Mouse (Mus musculus): ENCODE measurements around the gene Ndufs6. TPM values are rescaled to one million over a fixed set of nuclear protein-coding genes. Genes with fewer than 3 reads are reported as not detected.

Gene Ndufs6
- polyA plus RNA-seq, 1 experiment from 2014 or later = 323 TPM

DNA sequence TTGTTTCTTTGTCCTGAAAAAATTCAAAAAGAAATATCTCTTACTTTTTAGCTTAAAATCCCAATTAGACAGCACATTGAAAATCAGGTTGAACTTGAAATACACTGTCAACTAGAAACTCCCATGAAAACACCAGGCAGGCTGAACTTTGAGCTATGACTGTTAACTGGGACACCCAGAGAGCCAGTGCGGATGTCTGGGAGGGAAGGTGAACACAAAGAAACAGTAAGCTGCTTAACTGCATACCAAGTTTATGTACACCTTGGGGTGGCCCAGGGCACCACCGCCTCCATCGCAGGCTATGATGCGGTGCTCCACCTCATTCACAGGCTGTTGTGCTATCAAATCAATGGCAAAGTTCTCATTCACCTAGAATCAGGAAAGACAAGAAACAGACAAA, 8.3 kb downstream of the Ndufs6 start:
- Histone ChIP-seq H3K4me1 (ENCODE audit: control insufficient read depth, insufficient read depth, low read length) (no peaks in the 10 kb centered on the region), H3K4me2 (replicated peaks; ENCODE audit: low read depth, low read length) (no peak overlapping the region), H3K36me3 (ENCODE audit: control insufficient read depth, insufficient read depth, low read length) (peaks cover 55% of the 10 kb centered on the region), H3K27ac (ENCODE audit: low read depth, low read length) (no peak overlapping the region), H3K9ac (ENCODE audit: low read depth, low read length) (no peak overlapping the region), H3K27me3 (ENCODE audit: control insufficient read depth, insufficient read depth, low read length) (no peaks in the 10 kb centered on the region), H3K4me3 (ENCODE audit: low read length) (no peak overlapping the region), H3K9me3 (ENCODE audit: control insufficient read depth, low read length) (peaks cover 7% of the 10 kb centered on the region; the same call in 1 of the 2 replicates)
- no peak for ATAC-seq (ENCODE audit: low FRiP score, low TSS enrichment)
- WGBS = 96% methylated on average over 4 of the region's 4 CpGs

DNA sequence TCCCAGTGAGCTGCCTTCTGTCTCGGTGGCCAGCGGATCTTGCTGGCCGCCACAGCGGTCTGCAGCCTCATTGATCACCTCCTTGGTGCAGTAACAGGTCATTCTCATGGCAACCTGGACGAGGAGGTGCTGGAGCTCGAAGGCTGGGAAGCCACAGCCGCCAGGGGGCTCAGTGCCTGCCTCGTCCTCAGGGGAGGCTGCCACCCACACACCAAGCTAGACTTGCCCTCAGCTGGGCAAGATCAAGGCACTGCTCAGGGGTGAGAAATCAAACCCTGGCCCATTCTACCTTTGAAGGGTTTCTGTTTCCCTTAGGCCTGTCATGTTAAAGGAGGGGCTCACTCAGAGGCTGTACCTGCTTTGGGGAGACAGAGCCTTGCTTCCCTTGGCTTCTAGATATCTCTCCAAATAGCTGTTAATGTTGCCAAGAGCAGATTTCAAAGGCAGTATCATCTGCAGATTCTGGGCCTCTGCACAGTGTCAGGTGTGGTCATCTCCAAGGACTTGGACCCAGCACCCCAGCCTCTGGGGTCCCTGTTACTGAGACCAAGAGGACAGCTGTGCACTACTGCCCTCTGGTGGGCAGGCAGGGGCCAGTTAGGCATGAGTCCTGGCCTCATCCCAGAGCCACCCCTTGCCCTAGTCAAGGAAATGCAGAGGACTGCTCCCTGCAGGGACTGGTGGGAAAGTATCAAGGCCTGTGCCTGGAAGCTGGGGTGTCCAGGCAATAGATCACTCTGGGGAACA, 18.0 kb downstream of the Ndufs6 start:
- no peak overlapping the region for H3K9ac ChIP-seq (ENCODE audit: low read depth, low read length)
- no peaks in the 10 kb centered on the region for H3K4me1 ChIP-seq (ENCODE audit: control insufficient read depth, insufficient read depth, low read length)
- no peaks in the 10 kb centered on the region for H3K36me3 ChIP-seq (ENCODE audit: control insufficient read depth, insufficient read depth, low read length)
- no peak overlapping the region for H3K27ac ChIP-seq (ENCODE audit: low read depth, low read length)
- no peaks in the 10 kb centered on the region; the same call in none of the 2 replicates for H3K27me3 ChIP-seq (ENCODE audit: control insufficient read depth, insufficient read depth, low read length)
- H3K4me2 ChIP-seq (replicated peaks; ENCODE audit: low read depth, low read length) = no peak overlapping the region
- H3K9me3 ChIP-seq (ENCODE audit: control insufficient read depth, low read length) = no peaks in the 10 kb centered on the region
- ATAC-seq (ENCODE audit: low FRiP score, low TSS enrichment) = peak; percentile 85
- WGBS = 21% methylated on average over 8 of the region's 8 CpGs
- no peak overlapping the region for H3K4me3 ChIP-seq (ENCODE audit: low read length)

DNA sequence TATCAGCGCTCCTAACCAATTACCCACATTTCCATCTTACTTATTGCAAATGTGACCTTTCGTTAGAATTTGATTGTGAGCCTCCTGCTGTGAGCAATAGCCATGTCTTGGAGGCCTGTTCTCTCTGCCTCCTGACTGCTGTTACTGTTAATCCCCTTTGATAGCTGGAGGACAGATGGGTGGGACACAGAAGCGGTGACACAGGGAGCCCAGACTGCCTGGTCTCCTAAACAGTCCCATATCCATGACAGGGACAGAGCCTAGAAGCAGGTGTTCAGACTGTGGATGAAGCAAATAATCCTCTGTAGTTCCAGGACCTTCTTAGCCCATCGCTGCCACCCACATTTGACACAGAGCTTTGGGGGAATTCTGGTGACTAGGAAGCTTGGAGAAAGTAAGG, 21.9 kb downstream of the Ndufs6 start:
- no peak for ATAC-seq (ENCODE audit: low FRiP score, low TSS enrichment)
- no peaks in the 10 kb centered on the region for H3K36me3 ChIP-seq (ENCODE audit: control insufficient read depth, insufficient read depth, low read length)

DNA sequence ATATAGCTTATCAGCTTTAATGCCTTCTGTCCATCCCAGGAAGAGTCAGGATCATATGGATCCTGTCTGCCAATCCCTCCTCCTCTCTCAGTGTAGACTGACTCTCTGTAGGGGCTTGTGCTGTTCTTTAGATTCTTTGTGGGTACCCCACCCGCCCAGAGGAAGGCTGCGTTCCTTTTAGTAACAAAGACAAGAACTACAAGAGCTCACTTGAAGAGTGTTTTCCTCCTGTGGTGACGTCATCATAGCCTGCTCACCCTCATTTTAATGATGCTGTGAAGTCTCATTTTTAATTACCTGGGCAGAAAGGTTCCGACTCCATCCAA, 22.3 kb downstream of the Ndufs6 start:
- WGBS = 75% methylated on average over 4 of the region's 4 CpGs
- H3K9me3 ChIP-seq (ENCODE audit: control insufficient read depth, low read length) = no peaks in the 10 kb centered on the region
- no peak for ATAC-seq (ENCODE audit: low FRiP score, low TSS enrichment)

More for the DNA sequence above, 21.9 kb downstream of the Ndufs6 start:
- no peak overlapping the region for H3K27ac ChIP-seq (ENCODE audit: low read depth, low read length)
- no peak overlapping the region for H3K4me2 ChIP-seq (replicated peaks; ENCODE audit: low read depth, low read length)
- H3K27me3 ChIP-seq (ENCODE audit: control insufficient read depth, insufficient read depth, low read length) = no peaks in the 10 kb centered on the region; the same call in none of the 2 replicates
- no peaks in the 10 kb centered on the region for H3K4me1 ChIP-seq (ENCODE audit: control insufficient read depth, insufficient read depth, low read length)
- 77% methylated on average over 4 of the region's 4 CpGs for WGBS
- H3K4me3 ChIP-seq (ENCODE audit: low read length) = no peak overlapping the region
- H3K9me3 ChIP-seq (ENCODE audit: control insufficient read depth, low read length) = no peaks in the 10 kb centered on the region
- H3K9ac ChIP-seq (ENCODE audit: low read depth, low read length) = no peak overlapping the region

DNA sequence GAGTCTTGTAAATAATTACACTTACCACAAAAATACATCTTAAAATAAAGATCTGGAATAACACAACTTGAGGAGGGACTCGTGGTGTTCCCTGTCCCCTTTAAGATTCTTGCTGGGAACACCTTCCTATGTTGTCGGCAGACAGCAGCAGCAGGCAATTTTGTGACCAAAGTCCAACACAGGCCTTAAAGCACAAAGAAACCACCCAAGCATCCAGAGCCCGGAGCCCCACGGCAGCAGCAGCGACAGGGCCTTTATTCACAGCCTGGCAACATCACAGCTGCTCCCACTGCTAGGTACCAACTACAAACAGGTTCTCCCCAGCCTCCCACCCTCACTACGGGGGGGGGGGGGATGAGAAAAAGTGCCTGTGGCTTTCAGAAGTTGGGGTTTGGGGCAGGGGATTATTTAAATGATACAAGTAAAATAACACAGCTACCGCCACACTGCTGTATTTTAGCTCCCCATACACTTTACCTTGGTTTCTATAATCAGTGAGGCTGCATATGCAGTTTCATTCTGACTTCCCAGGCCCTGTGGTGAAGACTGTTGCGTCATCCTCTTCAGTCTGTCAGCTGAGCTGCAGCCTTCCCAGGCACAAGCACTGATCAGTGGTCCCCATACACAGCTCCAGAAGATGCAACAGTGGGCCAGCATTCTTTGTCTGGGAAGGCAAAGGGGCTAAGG, 22.8 kb downstream of the Ndufs6 start:
- WGBS = 50% methylated on average over 8 of the region's 8 CpGs
- no peak for ATAC-seq (ENCODE audit: low FRiP score, low TSS enrichment)
- H3K36me3 ChIP-seq (ENCODE audit: control insufficient read depth, insufficient read depth, low read length) = no peaks in the 10 kb centered on the region

More for the DNA sequence above, 22.3 kb downstream of the Ndufs6 start:
- Histone ChIP-seq H3K36me3 (ENCODE audit: control insufficient read depth, insufficient read depth, low read length) (no peaks in the 10 kb centered on the region), H3K4me2 (replicated peaks; ENCODE audit: low read depth, low read length) (no peak overlapping the region), H3K27ac (ENCODE audit: low read depth, low read length) (no peak overlapping the region), H3K9ac (ENCODE audit: low read depth, low read length) (no peak overlapping the region), H3K27me3 (ENCODE audit: control insufficient read depth, insufficient read depth, low read length) (no peaks in the 10 kb centered on the region; the same call in none of the 2 replicates), H3K4me3 (ENCODE audit: low read length) (no peak overlapping the region), H3K4me1 (ENCODE audit: control insufficient read depth, insufficient read depth, low read length) (no peaks in the 10 kb centered on the region)

DNA sequence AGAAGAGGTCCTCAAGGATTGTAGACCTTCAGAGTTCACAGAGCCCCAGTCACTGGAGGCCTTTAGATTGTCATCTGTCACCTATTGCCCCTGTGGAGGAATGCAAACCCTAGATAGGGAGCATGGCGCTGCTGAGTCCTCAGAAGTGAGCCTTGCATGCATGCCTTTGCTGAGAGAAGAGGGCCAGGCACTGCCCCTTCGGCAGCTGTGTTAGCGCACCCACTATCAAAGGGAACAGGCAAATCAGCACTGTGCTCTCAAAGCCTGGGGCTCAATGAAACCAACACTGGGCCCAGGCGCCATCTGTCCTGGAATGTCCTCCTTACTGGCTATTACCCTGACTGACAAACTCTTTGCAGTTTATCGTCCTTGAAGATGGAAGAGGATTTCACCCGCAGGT, 23.6 kb downstream of the Ndufs6 start:
- no peak overlapping the region for H3K4me2 ChIP-seq (replicated peaks; ENCODE audit: low read depth, low read length)
- H3K27me3 ChIP-seq (ENCODE audit: control insufficient read depth, insufficient read depth, low read length) = no peaks in the 10 kb centered on the region; the same call in 1 of the 2 replicates
- 45% methylated on average over 6 of the region's 6 CpGs for WGBS
- no peak overlapping the region for H3K27ac ChIP-seq (ENCODE audit: low read depth, low read length)
- H3K9ac ChIP-seq (ENCODE audit: low read depth, low read length) = no peak overlapping the region
- H3K36me3 ChIP-seq (ENCODE audit: control insufficient read depth, insufficient read depth, low read length) = no peaks in the 10 kb centered on the region
- no peaks in the 10 kb centered on the region for H3K9me3 ChIP-seq (ENCODE audit: control insufficient read depth, low read length)
- no peak overlapping the region for H3K4me3 ChIP-seq (ENCODE audit: low read length)
- no peak for ATAC-seq (ENCODE audit: low FRiP score, low TSS enrichment)
- H3K4me1 ChIP-seq (ENCODE audit: control insufficient read depth, insufficient read depth, low read length) = no peaks in the 10 kb centered on the region

More for the DNA sequence above, 22.8 kb downstream of the Ndufs6 start:
- no peaks in the 10 kb centered on the region for H3K4me1 ChIP-seq (ENCODE audit: control insufficient read depth, insufficient read depth, low read length)
- no peak overlapping the region for H3K9ac ChIP-seq (ENCODE audit: low read depth, low read length)
- no peak overlapping the region for H3K4me2 ChIP-seq (replicated peaks; ENCODE audit: low read depth, low read length)
- no peaks in the 10 kb centered on the region for H3K9me3 ChIP-seq (ENCODE audit: control insufficient read depth, low read length)
- H3K4me3 ChIP-seq (ENCODE audit: low read length) = no peak overlapping the region
- no peaks in the 10 kb centered on the region; the same call in none of the 2 replicates for H3K27me3 ChIP-seq (ENCODE audit: control insufficient read depth, insufficient read depth, low read length)
- no peak overlapping the region for H3K27ac ChIP-seq (ENCODE audit: low read depth, low read length)

DNA sequence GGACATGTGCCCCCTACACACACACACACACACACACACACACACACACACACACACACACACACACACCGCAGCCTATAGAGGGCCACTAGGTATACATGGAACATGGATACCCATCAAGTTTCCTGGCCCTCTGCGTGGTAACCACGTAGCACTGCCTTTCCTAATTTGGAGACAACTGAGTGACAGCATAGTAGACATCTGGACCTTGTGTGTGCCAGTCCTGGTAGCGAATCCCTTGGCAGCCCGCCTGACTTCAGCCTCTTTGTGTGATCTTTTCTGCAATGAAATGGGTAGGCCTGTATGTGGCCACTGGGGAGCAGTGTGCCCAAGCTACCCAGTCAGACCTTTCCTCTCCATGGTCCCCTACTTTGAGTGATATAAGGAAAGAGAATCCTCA, 29.0 kb downstream of the Ndufs6 start:
- Histone ChIP-seq H3K4me2 (replicated peaks; ENCODE audit: low read depth, low read length) (no peak overlapping the region), H3K36me3 (ENCODE audit: control insufficient read depth, insufficient read depth, low read length) (no peaks in the 10 kb centered on the region), H3K9me3 (ENCODE audit: control insufficient read depth, low read length) (0 out of 2 replicates have a peak, but pooled peaks cover 2% of the 10 kb centered on the region), H3K4me1 (ENCODE audit: control insufficient read depth, insufficient read depth, low read length) (no peaks in the 10 kb centered on the region), H3K27ac (ENCODE audit: low read depth, low read length) (no peak overlapping the region), H3K9ac (ENCODE audit: low read depth, low read length) (no peak overlapping the region), H3K27me3 (ENCODE audit: control insufficient read depth, insufficient read depth, low read length) (no peaks in the 10 kb centered on the region), H3K4me3 (ENCODE audit: low read length) (no peak overlapping the region)
- WGBS = 94% methylated on average over 5 of the region's 5 CpGs
- ATAC-seq (ENCODE audit: low FRiP score, low TSS enrichment) = no peak

DNA sequence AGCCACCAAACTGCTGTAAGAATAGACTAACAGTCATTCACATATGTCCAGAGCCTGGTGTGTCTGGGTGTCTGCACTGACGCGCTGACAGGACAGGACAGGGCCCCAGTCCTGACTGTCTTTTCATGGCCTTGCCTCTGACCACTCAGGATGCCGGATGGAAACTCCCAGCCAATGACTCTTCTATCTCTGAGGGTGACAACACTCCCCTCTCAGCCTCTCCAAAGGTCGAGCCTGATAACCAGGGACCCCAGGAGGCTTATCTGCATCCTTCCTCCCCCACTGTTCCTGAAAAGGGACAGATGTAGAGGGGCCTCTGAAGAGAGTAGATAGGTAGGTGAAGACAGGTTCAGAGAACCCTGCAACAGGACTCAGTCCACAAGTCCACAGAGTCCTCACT, 29.6 kb downstream of the Ndufs6 start:
- H3K4me2 ChIP-seq (replicated peaks; ENCODE audit: low read depth, low read length) = no peak overlapping the region
- no peaks in the 10 kb centered on the region for H3K27me3 ChIP-seq (ENCODE audit: control insufficient read depth, insufficient read depth, low read length)
- H3K4me3 ChIP-seq (ENCODE audit: low read length) = no peak overlapping the region
- WGBS = 68% methylated on average over 4 of the region's 4 CpGs
- no peaks in the 10 kb centered on the region for H3K4me1 ChIP-seq (ENCODE audit: control insufficient read depth, insufficient read depth, low read length)
- no peaks in the 10 kb centered on the region for H3K36me3 ChIP-seq (ENCODE audit: control insufficient read depth, insufficient read depth, low read length)
- ATAC-seq (ENCODE audit: low FRiP score, low TSS enrichment) = no peak
- H3K9me3 ChIP-seq (ENCODE audit: control insufficient read depth, low read length) = 0 out of 2 replicates have a peak, but pooled peaks cover 2% of the 10 kb centered on the region
- H3K9ac ChIP-seq (ENCODE audit: low read depth, low read length) = no peak overlapping the region
- H3K27ac ChIP-seq (ENCODE audit: low read depth, low read length) = no peak overlapping the region

DNA sequence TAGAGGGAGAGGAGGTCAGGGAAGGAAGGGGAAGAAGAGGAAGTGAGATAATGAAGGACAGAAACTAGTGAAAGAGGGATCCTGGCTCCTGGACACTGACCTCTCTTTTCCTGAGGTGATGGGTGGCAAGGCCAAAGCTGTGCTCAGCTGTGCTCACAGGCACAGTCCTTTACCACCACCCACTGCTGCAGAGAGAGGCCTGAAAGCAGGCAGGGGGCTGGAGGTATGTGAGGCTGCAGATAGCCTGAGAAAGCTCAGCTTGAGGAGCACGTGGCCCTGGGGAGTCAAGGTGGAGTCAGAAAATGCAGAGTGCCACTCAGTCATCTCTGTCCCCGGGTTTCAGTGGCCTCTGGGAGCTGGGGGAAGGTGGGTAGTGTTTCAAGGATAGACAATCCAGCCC, 37.2 kb downstream of the Ndufs6 start:
- H3K4me3 ChIP-seq (ENCODE audit: low read length) = no peak overlapping the region
- H3K36me3 ChIP-seq (ENCODE audit: control insufficient read depth, insufficient read depth, low read length) = no peaks in the 10 kb centered on the region
- H3K27me3 ChIP-seq (ENCODE audit: control insufficient read depth, insufficient read depth, low read length) = no peaks in the 10 kb centered on the region
- no peaks in the 10 kb centered on the region for H3K4me1 ChIP-seq (ENCODE audit: control insufficient read depth, insufficient read depth, low read length)
- 22% methylated on average over 2 of the region's 2 CpGs for WGBS
- H3K9ac ChIP-seq (ENCODE audit: low read depth, low read length) = no peak overlapping the region
- ATAC-seq (ENCODE audit: low FRiP score, low TSS enrichment) = no peak
- H3K4me2 ChIP-seq (replicated peaks; ENCODE audit: low read depth, low read length) = no peak overlapping the region
- H3K27ac ChIP-seq (ENCODE audit: low read depth, low read length) = no peak overlapping the region
- 0 out of 2 replicates have a peak, but pooled peaks cover 2% of the 10 kb centered on the region for H3K9me3 ChIP-seq (ENCODE audit: control insufficient read depth, low read length)

Measured in kidney, embryonic 14.5 days (tissue).